Mouse (Mus musculus): ENCODE measurements around the gene Clptm1. TPM values are rescaled to one million over a fixed set of nuclear protein-coding genes. Genes with fewer than 3 reads are reported as not detected.

Clptm1 gene
- polyA plus RNA-seq, 1 experiment: 155 TPM

Other genes starting within 250 kb of the Clptm1 start
- 7.1 and 10.7 TPM in 2 replicates for gene Mark4, start 206.2 kb downstream of the Clptm1 start, polyA plus RNA-seq (2012; rRNA removed)
- gene Exoc3l2, start 201.7 kb downstream of the Clptm1 start, polyA plus RNA-seq (2012; rRNA removed): 6.0 and 6.6 TPM in 2 replicates
- gene Bloc1s3, start 156.7 kb downstream of the Clptm1 start, polyA plus RNA-seq (2012; rRNA removed): 8.3 and 11.1 TPM in 2 replicates
- gene Trappc6a, start 156.6 kb downstream of the Clptm1 start, polyA plus RNA-seq (2012; rRNA removed): 106 and 108 TPM in 2 replicates
- gene Nkpd1, start 147.2 kb downstream of the Clptm1 start, polyA plus RNA-seq (2012; rRNA removed): 0.19 and 0.21 TPM in 2 replicates
- gene Ppp1r37, start 102.0 kb downstream of the Clptm1 start, polyA plus RNA-seq (2012; rRNA removed): 77.1 and 78.1 TPM in 2 replicates
- gene Zfp296, start 87.7 kb downstream of the Clptm1 start, polyA plus RNA-seq (2012; rRNA removed): 2.5 and 4.2 TPM in 2 replicates
- 95.0 and 95.2 TPM in 2 replicates for gene Gemin7, start 87.4 kb downstream of the Clptm1 start, polyA plus RNA-seq (2012; rRNA removed)
- gene Clasrp, start 60.5 kb downstream of the Clptm1 start, polyA plus RNA-seq (2012; rRNA removed): 39.5 and 76.8 TPM in 2 replicates
- 76.0 and 88.5 TPM in 2 replicates for gene Relb, start 35.6 kb downstream of the Clptm1 start, polyA plus RNA-seq (2012; rRNA removed)
- gene Apoc2, start 12.9 kb upstream of the Clptm1 start, polyA plus RNA-seq (2012; rRNA removed): 201 and 493 TPM in 2 replicates
- gene Gm44805, start 16.4 kb upstream of the Clptm1 start, polyA plus RNA-seq (2012; rRNA removed): 0.19 TPM in 1 of 2 replicates, not detected in the other
- 1.3 and 1.4 TPM in 2 replicates for gene Apoc4, start 16.4 kb upstream of the Clptm1 start, polyA plus RNA-seq (2012; rRNA removed)
- 0.29 and 1.9 TPM in 2 replicates for gene Apoc1, start 27.6 kb upstream of the Clptm1 start, polyA plus RNA-seq (2012; rRNA removed)
- 393 and 660 TPM in 2 replicates for gene Apoe, start 34.2 kb upstream of the Clptm1 start, polyA plus RNA-seq (2012; rRNA removed)
- 97.8 and 115 TPM in 2 replicates for gene Tomm40, start 50.4 kb upstream of the Clptm1 start, polyA plus RNA-seq (2012; rRNA removed)
- 132 and 182 TPM in 2 replicates for gene Nectin2, start 85.5 kb upstream of the Clptm1 start, polyA plus RNA-seq (2012; rRNA removed)
- gene Bcam, start 106.0 kb upstream of the Clptm1 start, polyA plus RNA-seq (2012; rRNA removed): 27.0 and 28.4 TPM in 2 replicates
- gene Cblc, start 131.8 kb upstream of the Clptm1 start, polyA plus RNA-seq (2012; rRNA removed): 78.4 and 107 TPM in 2 replicates
- 94.9 and 95.0 TPM in 2 replicates for gene Bcl3, start 157.7 kb upstream of the Clptm1 start, polyA plus RNA-seq (2012; rRNA removed)
- gene Gm19345, start 187.0 kb upstream of the Clptm1 start, polyA plus RNA-seq (2012; rRNA removed): 0.19 and 0.25 TPM in 2 replicates
- gene Ceacam16, start 196.3 kb upstream of the Clptm1 start, polyA plus RNA-seq (2012; rRNA removed): 0.47 and 0.66 TPM in 2 replicates
- 0.03 and 0.07 TPM in 2 replicates for gene Ceacam19, start 222.9 kb upstream of the Clptm1 start, polyA plus RNA-seq (2012; rRNA removed)